Mouse (Mus musculus) neural tube, embryonic 15.5 days (tissue): ENCODE measurements at regions not wholly inside any gene's neighbourhood (a gene's known extent, or its start where the extent isn't known, plus 50 kb on each side); places are given as distances from the start of the nearest gene placed in this dataset.

Experiments
- ATAC-seq: fragments of 200-750 bp; cut with Nextera tagmentation; 2 replicates; pipeline ENCODE4 v1.8.0; 2017; ENCODE audit warnings: mild to moderate bottlenecking, moderate TSS enrichment, moderate library complexity; ENCODE audit not compliant: low FRiP score
- H3K27ac ChIP-seq: fragments of 300-500 bp; sonication (generic); replicated peaks from 2 replicates; pipeline ENCODE4 v1.5.1; 2015; ENCODE audit warnings: mild to moderate bottlenecking, inconsistent platforms
- H3K27me3 ChIP-seq: fragments of 300-500 bp; sonication (generic); replicated peaks from 2 replicates; pipeline ENCODE4 v1.6.1; 2015; ENCODE audit warnings: inconsistent platforms
- H3K36me3 ChIP-seq: fragments of 300-500 bp; sonication (generic); 2 replicates; pipeline ENCODE4 v1.6.1; 2015; ENCODE audit warnings: inconsistent platforms
- H3K4me1 ChIP-seq: fragments of 300-500 bp; sonication (generic); 2 replicates; pipeline ENCODE4 v1.6.1; 2015; ENCODE audit warnings: inconsistent platforms
- H3K4me2 ChIP-seq: fragments of 300-500 bp; sonication (generic); 2 replicates; pipeline ENCODE4 v1.6.1; 2015; ENCODE audit warnings: inconsistent platforms, mild to moderate bottlenecking, moderate library complexity
- H3K4me3 ChIP-seq: fragments of 300-500 bp; sonication (generic); replicated peaks from 2 replicates; pipeline ENCODE4 v1.5.1; 2015; ENCODE audit warnings: mild to moderate bottlenecking, inconsistent platforms
- H3K9ac ChIP-seq: fragments of 300-500 bp; sonication (generic); replicated peaks from 2 replicates; pipeline ENCODE4 v1.6.1; 2015; ENCODE audit warnings: mild to moderate bottlenecking, inconsistent platforms
- H3K9me3 ChIP-seq: fragments of 300-500 bp; sonication (generic); replicated peaks from 2 replicates; pipeline ENCODE4 v1.6.1; 2016; ENCODE audit warnings: inconsistent platforms
- WGBS: fragments of 180-500 bp; shearing (Covaris S2); methylation state at CpG from one replicate; pipeline ENCODE4 v1.1.7; 2015; ENCODE audit warnings: mixed read lengths; 5-methylcytosine and 5-hydroxymethylcytosine counted together

GRCm38 (mm10) chr4:30776816-30777442, 1187.0 kb upstream of the Map3k7 start:
- Histone ChIP-seq H3K27me3 (no peaks in the 10 kb centered on the region), H3K9ac (no peak overlapping the region), H3K4me2 (no peak overlapping the region), H3K9me3 (no peaks in the 10 kb centered on the region), H3K4me1 (no peaks in the 10 kb centered on the region), H3K27ac (no peak overlapping the region), H3K36me3 (no peaks in the 10 kb centered on the region), H3K4me3 (no peak overlapping the region)
- WGBS: 65% methylated on average over 2 of the region's 2 CpGs
- ATAC-seq: no peak

- no peak overlapping the region for H3K9ac ChIP-seq
- 81% methylated on average over 2 of the region's 2 CpGs for WGBS
- no peak for ATAC-seq
Measured at GRCm38 (mm10) chr4:30781649-30782048, 1182.2 kb upstream of the Map3k7 start.

GRCm38 (mm10) chr4:30789976-30790657, 1173.8 kb upstream of the Map3k7 start:
- H3K27ac ChIP-seq: no peak overlapping the region
- no peak overlapping the region for H3K9ac ChIP-seq
- 44% methylated on average over 5 of the region's 5 CpGs for WGBS
- ATAC-seq: no peak
- H3K36me3 ChIP-seq: no peaks in the 10 kb centered on the region
- peaks cover 7% of the 10 kb centered on the region; the same call in 1 of the 2 replicates for H3K4me1 ChIP-seq
- no peaks in the 10 kb centered on the region for H3K27me3 ChIP-seq
- H3K4me3 ChIP-seq: no peak overlapping the region
- no peak overlapping the region for H3K4me2 ChIP-seq
- no peaks in the 10 kb centered on the region for H3K9me3 ChIP-seq

More at GRCm38 (mm10) chr4:30781649-30782048, 1182.2 kb upstream of the Map3k7 start:
- Histone ChIP-seq H3K4me1 (no peaks in the 10 kb centered on the region), H3K4me3 (no peak overlapping the region), H3K27me3 (no peaks in the 10 kb centered on the region), H3K27ac (no peak overlapping the region), H3K36me3 (no peaks in the 10 kb centered on the region), H3K9me3 (no peaks in the 10 kb centered on the region), H3K4me2 (no peak overlapping the region)

- no peak for ATAC-seq
- H3K9me3 ChIP-seq: no peaks in the 10 kb centered on the region
Measured at GRCm38 (mm10) chr4:30809798-30810197, 1154.1 kb upstream of the Map3k7 start.

GRCm38 (mm10) chr4:30855361-30856056, 1108.4 kb upstream of the Map3k7 start:
- no peak overlapping the region for H3K4me2 ChIP-seq
- no peak overlapping the region for H3K4me3 ChIP-seq
- ATAC-seq: no peak
- no peak overlapping the region for H3K27ac ChIP-seq
- H3K36me3 ChIP-seq: no peaks in the 10 kb centered on the region
- WGBS: 15% methylated on average over 5 of the region's 5 CpGs
- no peak overlapping the region for H3K9ac ChIP-seq
- H3K27me3 ChIP-seq: no peaks in the 10 kb centered on the region
- H3K4me1 ChIP-seq: no peaks in the 10 kb centered on the region
- H3K9me3 ChIP-seq: no peaks in the 10 kb centered on the region; the same call in 1 of the 2 replicates

More at GRCm38 (mm10) chr4:30809798-30810197, 1154.1 kb upstream of the Map3k7 start:
- no peak overlapping the region for H3K4me3 ChIP-seq
- no peak overlapping the region for H3K4me2 ChIP-seq
- H3K9ac ChIP-seq: no peak overlapping the region
- H3K27me3 ChIP-seq: no peaks in the 10 kb centered on the region
- no peak overlapping the region for H3K27ac ChIP-seq
- no peaks in the 10 kb centered on the region for H3K36me3 ChIP-seq
- H3K4me1 ChIP-seq: no peaks in the 10 kb centered on the region

GRCm38 (mm10) chr4:30904966-30905365, 1058.9 kb upstream of the Map3k7 start:
- H3K9ac ChIP-seq: no peak overlapping the region
- no peak for ATAC-seq
- WGBS: 61% methylated on average over 2 of the region's 2 CpGs

GRCm38 (mm10) chr4:30922944-30923343, 1041.0 kb upstream of the Map3k7 start:
- Histone ChIP-seq H3K9me3 (no peaks in the 10 kb centered on the region), H3K36me3 (no peaks in the 10 kb centered on the region), H3K4me2 (no peak overlapping the region), H3K27me3 (no peaks in the 10 kb centered on the region), H3K27ac (no peak overlapping the region), H3K4me3 (no peak overlapping the region), H3K9ac (no peak overlapping the region), H3K4me1 (no peaks in the 10 kb centered on the region)
- WGBS: 88% methylated on average over 4 of the region's 4 CpGs
- ATAC-seq: no peak

More at GRCm38 (mm10) chr4:30904966-30905365, 1058.9 kb upstream of the Map3k7 start:
- H3K27me3 ChIP-seq: no peaks in the 10 kb centered on the region
- H3K27ac ChIP-seq: no peak overlapping the region
- H3K4me3 ChIP-seq: no peak overlapping the region
- no peak overlapping the region for H3K4me2 ChIP-seq
- no peaks in the 10 kb centered on the region for H3K9me3 ChIP-seq
- H3K4me1 ChIP-seq: no peaks in the 10 kb centered on the region
- H3K36me3 ChIP-seq: no peaks in the 10 kb centered on the region

- no peaks in the 10 kb centered on the region for H3K36me3 ChIP-seq
- no peak for ATAC-seq
- H3K4me1 ChIP-seq: no peaks in the 10 kb centered on the region
- no peaks in the 10 kb centered on the region for H3K27me3 ChIP-seq
- no peak overlapping the region for H3K9ac ChIP-seq
- H3K4me2 ChIP-seq: no peak overlapping the region
- H3K4me3 ChIP-seq: no peak overlapping the region
- no peak overlapping the region for H3K27ac ChIP-seq
- 56% methylated on average over 3 of the region's 3 CpGs for WGBS
- no peaks in the 10 kb centered on the region for H3K9me3 ChIP-seq
Measured at GRCm38 (mm10) chr4:30932358-30932757, 1031.5 kb upstream of the Map3k7 start.

GRCm38 (mm10) chr4:30933030-30933987, 1030.6 kb upstream of the Map3k7 start:
- 65% methylated on average over 5 of the region's 5 CpGs for WGBS
- Histone ChIP-seq H3K36me3 (no peaks in the 10 kb centered on the region), H3K27me3 (no peaks in the 10 kb centered on the region), H3K4me2 (no peak overlapping the region), H3K4me3 (no peak overlapping the region), H3K9ac (no peak overlapping the region), H3K9me3 (no peaks in the 10 kb centered on the region), H3K27ac (no peak overlapping the region), H3K4me1 (no peaks in the 10 kb centered on the region)
- ATAC-seq: no peak

GRCm38 (mm10) chr4:30983611-30984010, 980.3 kb upstream of the Map3k7 start:
- Histone ChIP-seq H3K27me3 (no peaks in the 10 kb centered on the region), H3K36me3 (no peaks in the 10 kb centered on the region), H3K27ac (no peak overlapping the region), H3K4me2 (no peak overlapping the region), H3K4me3 (no peak overlapping the region), H3K9ac (no peak overlapping the region), H3K9me3 (no peaks in the 10 kb centered on the region), H3K4me1 (no peaks in the 10 kb centered on the region)
- no peak for ATAC-seq
- whole genome bisulfite sequencing: 69% methylated on average over 4 of the region's 4 CpGs

GRCm38 (mm10) chr4:31012006-31012405, 951.9 kb upstream of the Map3k7 start:
- Histone ChIP-seq H3K27ac (no peak overlapping the region), H3K4me2 (no peak overlapping the region), H3K9me3 (no peaks in the 10 kb centered on the region), H3K36me3 (no peaks in the 10 kb centered on the region), H3K4me1 (no peaks in the 10 kb centered on the region), H3K27me3 (no peaks in the 10 kb centered on the region), H3K4me3 (no peak overlapping the region), H3K9ac (no peak overlapping the region)
- no peak for ATAC-seq
